In genomic region chr13:99038198-99039062, GRCm38 (mm10) we compare ENCODE assay signal across 20 mouse cellular contexts. TPM values are rescaled to one million over a fixed set of nuclear protein-coding genes. Genes with fewer than 3 reads are reported as not detected.
A peak's percentile ranks its signal among the peaks of the same experiment; 100 is the strongest.
DNase-seq lines count a peak whose midpoint lies in the region; ATAC-seq and TF ChIP-seq lines count a peak whose summit lies in the region.
"Had no signal": no experiment of that assay in that cellular context is flagged by ENCODE, and none has a peak within 500 bp of the region (broad histone marks: within the 10 kb centered on the region; RNA-seq: fewer than 3 reads in every experiment).

No protein-coding gene starts in this region.

- no peak for DNase-seq in heart, postnatal 10 days
- DNase-seq in lung, postnatal 10 days: no peak
- no peak for DNase-seq in thymus, postnatal 14 days
- DNase-seq in spleen, postnatal 36 days (ENCODE audit: low spot score in 2 of 2): no peak
- DNase-seq: B cell, adult 2 months; forebrain, postnatal 0 days; gastrocnemius, postnatal 14 days had no signal

- H3K27me3 ChIP-seq in heart, embryonic 11.5 days (ENCODE audit: control insufficient read depth, insufficient read depth, low read length): no peaks in the 10 kb centered on the region
- no peaks in the 10 kb centered on the region for H3K27me3 ChIP-seq in lung, embryonic 16.5 days (ENCODE audit: control insufficient read depth, insufficient read depth, low read depth, low read length)
- no peaks in the 10 kb centered on the region for H3K27me3 ChIP-seq in intestine, postnatal 0 days (replicated peaks; ENCODE audit: control insufficient read depth, insufficient read depth, low read length)
- H3K27me3 ChIP-seq: neural tube, embryonic 12.5 days had no signal

- no peaks in the 10 kb centered on the region for H3K9me3 ChIP-seq in heart, embryonic 11.5 days (replicated peaks; ENCODE audit: control insufficient read depth, low read length)
- no peaks in the 10 kb centered on the region for H3K9me3 ChIP-seq in lung, embryonic 16.5 days (ENCODE audit: control insufficient read depth, low read length)
- H3K9me3 ChIP-seq in intestine, postnatal 0 days (ENCODE audit: control insufficient read depth): no peaks in the 10 kb centered on the region
- H3K9me3 ChIP-seq: neural tube, embryonic 12.5 days had no signal

- 0 out of 2 replicates have a peak overlapping the region, but pooled peaks have one; percentile 6 for H3K4me2 ChIP-seq in heart, embryonic 11.5 days
- 0 out of 2 replicates have a peak overlapping the region, but pooled peaks have one; percentile 3 for H3K4me2 ChIP-seq in lung, embryonic 16.5 days (ENCODE audit: low read depth, low read length)
- H3K4me2 ChIP-seq in intestine, postnatal 0 days (replicated peaks; ENCODE audit: low read depth): no peak overlapping the region
- H3K4me2 ChIP-seq: liver, embryonic 11.5 days; neural tube, embryonic 12.5 days had no signal

- ATAC-seq in heart, embryonic 11.5 days (replicated peaks; ENCODE audit: insufficient number of reproducible peaks, low FRiP score, low TSS enrichment): no peak
- ATAC-seq in lung, embryonic 16.5 days (ENCODE audit: low read depth): peak; percentile 16; the same call in 1 of the 2 replicates
- peak; percentile 18; the same call in 1 of the 2 replicates for ATAC-seq in intestine, postnatal 0 days
- no peak for ATAC-seq in megakaryocyte, adult 5-6 weeks (ENCODE audit: poor library complexity, severe bottlenecking)
- ATAC-seq: forebrain, postnatal 0 days; hindbrain, embryonic 16.5 days had no signal

- no peaks in the 10 kb centered on the region for H3K36me3 ChIP-seq in heart, embryonic 11.5 days (ENCODE audit: control insufficient read depth, insufficient read depth, low read length)
- H3K36me3 ChIP-seq in lung, embryonic 16.5 days (ENCODE audit: control insufficient read depth, insufficient read depth, low read length): no peaks in the 10 kb centered on the region
- H3K36me3 ChIP-seq in intestine, postnatal 0 days (ENCODE audit: control insufficient read depth, insufficient read depth): no peaks in the 10 kb centered on the region
- H3K36me3 ChIP-seq: neural tube, embryonic 12.5 days had no signal

- TF ChIP-seq CTCF in intestine, postnatal 0 days (IDR thresholded peaks at IDR 0.05; ENCODE audit: low read depth): peak; percentile 16; the same call in 1 of the 2 replicates

- H3K9ac ChIP-seq in heart, embryonic 11.5 days (ENCODE audit: low read depth, low read length): no peak overlapping the region
- no peak overlapping the region for H3K9ac ChIP-seq in lung, embryonic 16.5 days (ENCODE audit: low read length)
- no peak overlapping the region for H3K9ac ChIP-seq in intestine, postnatal 0 days (ENCODE audit: low read depth, low read length)
- H3K9ac ChIP-seq: forebrain, postnatal 0 days; neural tube, embryonic 12.5 days had no signal

- intact Hi-C loops in heart, postnatal 10 days (cut with DNase I): no loop called here

- H3K27ac ChIP-seq in heart, embryonic 11.5 days (ENCODE audit: low read depth, low read length): no peak overlapping the region
- H3K27ac ChIP-seq in lung, embryonic 16.5 days (ENCODE audit: low read length): no peak overlapping the region; the same call in 1 of the 2 replicates
- H3K27ac ChIP-seq in intestine, postnatal 0 days (ENCODE audit: low read depth, low read length): no peak overlapping the region
- H3K27ac ChIP-seq: neural tube, embryonic 12.5 days had no signal

- 39% methylated on average over 15 of the region's 15 CpGs for WGBS in heart, embryonic 11.5 days (ENCODE audit: insufficient replicate concordance)
- 24% methylated on average over 15 of the region's 15 CpGs for WGBS in lung, embryonic 16.5 days
- 42% methylated on average over 15 of the region's 15 CpGs for WGBS in intestine, postnatal 0 days

- peaks cover 19% of the 10 kb centered on the region for H3K4me1 ChIP-seq in heart, embryonic 11.5 days (ENCODE audit: control insufficient read depth, insufficient read depth, low read length)
- 0 out of 2 replicates have a peak, but pooled peaks cover 3% of the 10 kb centered on the region for H3K4me1 ChIP-seq in lung, embryonic 16.5 days (replicated peaks; ENCODE audit: control insufficient read depth, insufficient read depth, low read length)
- no peaks in the 10 kb centered on the region; the same call in 1 of the 2 replicates for H3K4me1 ChIP-seq in intestine, postnatal 0 days (replicated peaks; ENCODE audit: control insufficient read depth, insufficient read depth, low read length)
- H3K4me1 ChIP-seq: neural tube, embryonic 12.5 days had no signal

- no peak overlapping the region for H3K4me3 ChIP-seq in heart, embryonic 11.5 days (ENCODE audit: low read depth, low read length)
- H3K4me3 ChIP-seq in lung, embryonic 16.5 days (ENCODE audit: low read length): no peak overlapping the region
- no peak overlapping the region for H3K4me3 ChIP-seq in intestine, postnatal 0 days (ENCODE audit: low read depth, low read length)
- H3K4me3 ChIP-seq: erythroblast, embryonic 14.5 days; neural tube, embryonic 12.5 days had no signal

RNA-seq across cellular contexts. Expression of gene 1700024P04Rik, which starts 54.1 kb away (rescaled TPM):
- polyA plus RNA-seq in heart, embryonic 11.5 days (2014; fragmentation: Nextera tagmentation; extraction: Ambion mirVana): not detected in 2 replicates
- not detected for total RNA-seq in heart, postnatal 10 days (2021)
- not detected in 2 replicates for polyA plus RNA-seq in lung, embryonic 16.5 days (2015; fragmentation: Nextera tagmentation; extraction: Ambion mirVana)
- not detected in 2 replicates for polyA plus RNA-seq in intestine, postnatal 0 days (2015; fragmentation: Nextera tagmentation; extraction: Ambion mirVana)
- total RNA-seq in megakaryocyte, adult 5-6 weeks (2015): not detected in 2 replicates
- total RNA-seq in megakaryocyte, adult 5-6 weeks (2017): not detected in 2 replicates
- total RNA-seq: common myeloid progenitor, adult 5-6 weeks; forebrain, postnatal 0 days; gastrocnemius, postnatal 14 days; megakaryocyte progenitor cell, adult 5-6 weeks; midbrain, postnatal 0 days had no signal
- polyA plus RNA-seq: erythroblast, embryonic 14.5 days; forebrain, postnatal 0 days; heart, embryonic 16.5 days; hindbrain, embryonic 16.5 days; liver, embryonic 11.5 days; midbrain, postnatal 0 days; neural tube, embryonic 12.5 days; urinary bladder, adult 2 months had no signal

Comparison
In these comparisons a context has a peak if more than half of its experiments do, and no peak if none do; other contexts are left out.
1. ATAC-seq: peak in lung, embryonic 16.5 days (single experiment) and intestine, postnatal 0 days (single experiment); none in heart, embryonic 11.5 days (single experiment) and megakaryocyte, adult 5-6 weeks (single experiment).